Mouse (Mus musculus) R1 (cell line): Measurements from ENCODE around the gene Kcnk18.

Experiments
- DNase-seq: peaks from one replicate; pipeline ENCODE4 v3.0.0-alpha.2; 2018; ENCODE audit warnings: low read depth, low spot score

The Kcnk18 gene

DNA sequence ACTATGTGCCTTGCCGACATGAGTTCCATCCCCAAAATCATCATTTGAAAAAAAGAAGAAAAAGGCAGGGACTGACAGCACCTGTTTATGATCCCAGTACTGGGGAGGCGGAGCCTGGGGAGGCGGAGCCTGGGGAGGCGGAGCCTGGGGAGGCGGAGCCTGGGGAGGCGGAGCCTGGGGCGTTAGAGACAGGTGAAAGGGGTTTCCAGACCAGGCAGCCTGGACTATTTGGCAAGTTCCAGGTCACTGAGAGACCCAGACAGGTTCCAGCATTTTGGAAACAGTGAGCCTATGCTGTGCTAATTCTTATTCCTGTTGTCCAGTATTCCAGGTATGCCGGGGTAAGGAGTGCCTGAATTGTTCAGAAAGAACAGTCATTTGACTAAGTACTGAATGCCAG, at the start of gene Kcnk18:
Gene Kcnk18, plus strand, starts transcription at position 224 of the 400 bp plus-strand sequence.
- peak; percentile 31 for DNase-seq

DNA sequence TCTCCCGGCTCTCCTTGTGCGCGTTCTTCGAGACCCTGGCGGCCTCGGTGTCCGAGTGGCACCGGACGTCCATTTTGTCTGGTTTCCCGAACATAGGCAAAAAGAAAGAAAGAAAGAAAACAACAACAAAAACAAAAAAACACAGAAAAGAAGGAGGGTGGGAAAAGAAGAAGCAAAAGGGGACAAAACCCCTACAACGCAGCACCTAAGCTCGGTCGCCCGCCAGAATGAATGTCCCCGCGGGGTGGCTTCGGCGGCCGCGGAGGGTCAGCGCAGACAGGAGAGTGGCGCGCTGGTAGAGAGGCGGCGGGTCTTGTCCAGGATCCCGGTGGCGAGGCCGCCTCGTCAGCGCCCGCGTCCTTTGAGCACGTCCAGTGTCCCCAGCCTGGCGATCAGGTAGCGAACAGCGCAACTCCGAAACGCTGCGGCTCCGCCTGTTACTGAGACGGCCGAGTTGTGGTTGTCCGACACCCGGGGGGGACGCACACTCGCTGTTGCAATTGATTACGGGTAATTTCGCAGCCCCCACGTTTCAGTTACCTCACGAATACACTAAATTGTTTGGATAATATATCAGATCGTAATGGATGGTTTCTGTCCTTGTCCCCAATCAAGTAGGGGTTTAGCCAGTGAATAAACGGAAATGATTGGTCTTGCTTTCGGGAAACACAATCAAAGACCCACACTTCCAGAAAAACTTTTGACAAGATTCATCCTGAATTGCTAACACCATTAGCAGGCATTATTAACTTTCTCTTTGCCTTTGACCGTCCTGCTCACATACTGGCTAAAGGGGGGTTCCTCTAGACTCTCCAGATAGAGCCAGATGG, 48.9 kb upstream of the Kcnk18 start, which contains the start of gene Vax1:
Gene Vax1, minus strand, starts transcription at position 121 of the 830 bp plus-strand sequence.
- DNase-seq, result no peak

DNA sequence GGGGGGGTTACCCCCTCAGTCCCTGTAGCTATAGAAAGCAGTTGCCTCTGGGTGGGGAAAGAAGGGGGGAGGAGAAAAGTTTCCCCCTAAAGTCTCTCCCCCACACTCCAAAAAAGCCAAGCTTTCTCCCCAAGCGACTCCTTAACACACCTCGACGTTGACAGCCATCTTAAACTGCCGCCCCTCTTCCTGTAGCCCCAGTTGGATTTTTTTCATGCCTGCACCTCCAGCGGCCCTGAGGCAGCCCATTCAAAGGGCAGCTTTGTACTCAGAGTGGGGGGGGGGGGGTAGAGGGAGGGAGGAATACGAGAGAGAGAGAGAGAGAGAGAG, 48.3 kb upstream of the Kcnk18 start:
- no peak for DNase-seq

DNA sequence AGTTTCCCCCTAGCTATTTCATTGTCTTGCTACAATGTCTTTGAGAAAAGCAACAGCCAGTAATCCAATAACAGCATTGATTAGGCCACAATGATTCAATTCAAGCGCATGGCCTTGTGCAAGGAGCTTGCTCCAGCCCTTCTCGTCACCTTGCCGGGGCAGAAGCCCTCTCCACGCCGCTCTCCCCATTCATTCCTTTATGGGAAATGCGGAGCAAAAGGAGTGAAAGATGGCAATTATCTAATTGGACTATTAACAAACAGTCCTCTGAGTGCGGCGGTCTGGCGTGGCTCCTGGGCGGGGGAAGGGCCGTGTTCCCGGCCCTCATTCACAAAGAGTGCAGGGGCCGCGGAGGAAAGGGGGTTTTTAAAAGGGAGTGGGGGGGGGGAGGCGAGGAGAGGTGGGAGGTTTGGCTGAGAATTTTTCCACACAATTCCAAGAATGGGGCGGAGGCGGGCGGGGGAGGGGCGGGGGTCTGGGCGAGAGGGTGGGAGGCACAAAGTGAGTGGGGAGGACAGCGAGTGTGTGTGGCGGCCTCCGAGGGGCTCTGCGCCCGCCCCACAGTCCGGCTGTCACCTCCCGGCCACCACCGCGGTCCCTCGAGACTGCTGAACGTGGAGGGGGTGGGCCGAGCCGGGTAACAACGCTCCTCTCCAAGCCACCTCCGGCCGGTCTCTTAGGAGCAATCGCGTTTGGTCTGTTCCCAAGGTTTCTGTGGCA, 47.7 kb upstream of the Kcnk18 start:
- no peak for DNase-seq

DNA sequence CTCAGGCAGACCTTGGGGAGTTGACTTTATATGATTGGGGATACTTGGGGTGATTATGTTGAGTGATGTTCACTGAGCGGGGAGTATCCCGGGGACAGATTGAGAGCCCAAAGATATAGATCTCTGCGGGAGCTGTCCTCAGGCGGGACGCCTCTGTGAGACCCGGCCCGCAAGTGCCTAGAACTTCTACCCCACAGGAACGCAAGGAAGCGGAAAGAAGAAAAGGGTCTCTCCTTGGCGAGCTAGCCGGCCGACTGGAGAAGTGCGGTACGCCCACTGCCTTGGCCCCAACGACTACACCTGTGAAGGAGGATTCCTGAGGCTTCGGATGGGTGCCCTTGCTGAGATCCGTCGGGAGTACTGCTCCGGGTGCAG, 47.2 kb upstream of the Kcnk18 start:
- peak; percentile 54 for DNase-seq

DNA sequence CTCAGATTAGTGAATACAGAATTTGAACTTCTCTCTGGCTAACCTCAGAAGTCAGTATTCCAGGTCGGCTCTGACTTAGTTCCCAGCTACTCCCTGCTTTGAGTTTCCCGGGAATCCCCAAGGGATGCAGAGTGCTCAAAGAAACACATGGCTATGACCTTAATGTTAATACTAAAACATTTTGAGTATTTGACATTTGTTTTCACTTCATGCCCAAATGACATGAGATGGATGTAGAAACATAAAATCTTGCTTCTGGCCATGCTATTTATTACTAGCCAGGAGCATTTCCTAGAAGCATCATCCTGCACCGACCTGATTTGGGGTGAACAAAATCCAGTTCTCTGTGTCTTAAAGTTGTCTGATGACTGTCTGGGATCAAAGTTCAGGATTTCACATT, 46.2 kb upstream of the Kcnk18 start:
- DNase-seq, result no peak

DNA sequence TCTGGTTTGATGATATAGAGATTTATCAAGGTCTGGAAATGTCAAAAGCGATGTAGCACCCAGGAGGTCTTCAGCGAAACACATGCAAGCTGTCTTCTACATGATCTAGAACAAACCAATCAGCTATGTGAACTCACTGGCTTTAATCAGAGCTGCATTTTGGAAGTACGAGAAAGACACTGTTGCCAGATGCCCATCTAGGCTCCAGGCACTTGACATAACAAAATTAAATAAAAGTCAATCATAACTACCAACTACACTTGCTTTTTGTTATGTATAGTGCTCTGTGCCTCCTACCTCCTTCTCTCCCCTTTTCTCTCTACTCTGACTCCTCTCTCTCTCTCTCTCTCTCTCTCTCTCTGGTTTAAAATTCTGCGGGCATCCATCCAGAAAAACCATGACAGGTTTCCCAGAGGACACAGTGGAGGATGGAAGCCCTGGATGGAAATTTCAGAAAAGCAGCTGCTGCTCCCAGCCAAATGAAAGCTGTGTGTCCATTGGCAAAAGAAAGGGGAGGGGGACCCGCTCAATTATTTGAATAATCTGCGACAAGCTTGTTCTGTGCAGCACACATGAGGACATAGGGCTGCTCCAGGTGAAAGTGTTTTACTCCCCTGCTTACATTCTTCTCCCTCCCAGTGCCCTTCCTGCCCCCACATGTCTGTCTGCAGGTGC, 45.5 kb upstream of the Kcnk18 start:
- no peak for DNase-seq

DNA sequence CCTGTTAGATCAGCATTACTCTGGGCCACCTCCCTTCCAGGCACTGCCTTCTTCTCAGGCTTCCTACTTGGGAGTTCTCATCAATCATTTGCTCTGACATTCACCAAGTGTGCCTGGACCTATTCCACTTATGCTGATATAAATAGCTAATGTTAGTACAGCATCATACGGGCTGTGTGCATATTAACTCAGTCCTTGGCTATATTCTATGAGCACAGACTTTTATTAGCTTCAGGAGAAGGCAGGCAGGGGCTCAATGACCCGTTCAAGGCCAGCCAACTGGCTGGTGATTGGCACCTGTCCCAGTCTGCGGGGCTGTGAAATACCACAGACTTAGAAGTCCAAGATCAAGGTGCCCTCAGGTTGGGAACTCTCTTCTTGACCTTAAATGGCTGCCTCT, 35.0 kb upstream of the Kcnk18 start:
- DNase-seq, result no peak

DNA sequence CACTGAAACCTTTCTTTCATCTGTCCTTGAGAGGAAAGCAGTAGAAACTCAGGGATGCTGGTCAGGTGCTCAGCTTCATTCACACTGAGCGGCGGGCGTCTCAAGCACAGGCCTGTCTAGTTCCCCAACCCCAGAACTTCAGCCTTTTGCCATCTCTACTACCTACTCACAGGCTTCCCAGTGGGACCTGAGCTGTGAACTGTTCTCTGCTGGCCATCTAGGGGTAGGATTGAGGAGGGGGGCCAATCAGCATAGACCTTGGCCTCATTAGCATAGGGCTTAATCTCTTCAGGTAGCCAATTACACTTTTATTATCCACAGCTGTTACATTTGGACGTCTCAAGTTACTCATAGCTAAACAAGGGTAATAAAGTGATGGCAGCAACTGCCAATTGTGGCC, 30.0 kb upstream of the Kcnk18 start:
- no peak for DNase-seq

DNA sequence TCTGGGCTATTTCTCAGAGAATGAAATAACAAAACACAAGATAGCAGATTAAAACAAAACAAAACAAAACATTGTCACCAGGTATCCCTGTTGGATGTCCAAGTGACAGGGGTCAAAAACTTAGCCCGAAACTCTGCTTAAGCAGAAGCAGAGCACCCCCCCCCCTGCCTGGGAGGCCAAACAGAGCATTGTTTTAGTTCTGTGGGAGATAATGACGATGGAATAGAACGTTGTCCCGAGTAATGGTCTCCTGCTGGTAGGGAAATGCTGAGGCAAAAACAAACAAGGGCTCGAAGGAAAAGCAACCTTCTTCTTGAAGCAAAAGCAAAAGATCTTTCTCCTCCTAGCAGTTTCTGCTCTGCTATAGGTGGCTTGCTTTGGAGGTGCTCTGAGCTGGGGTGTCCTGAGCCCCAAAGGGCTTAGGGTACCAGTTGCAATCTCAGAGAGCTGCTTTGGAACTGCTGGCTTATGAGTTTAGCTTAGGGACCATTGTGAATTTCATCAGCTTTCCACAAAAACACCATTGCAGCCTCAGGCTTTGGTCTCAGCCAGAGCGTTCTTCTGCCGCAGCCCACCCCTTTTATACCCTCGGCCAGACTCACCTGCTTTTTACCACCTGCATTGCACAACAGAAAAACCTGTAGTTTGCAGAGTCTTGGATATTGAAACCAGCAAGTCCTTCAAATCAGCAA, 28.4 kb upstream of the Kcnk18 start:
- peak; percentile 22 for DNase-seq

DNA sequence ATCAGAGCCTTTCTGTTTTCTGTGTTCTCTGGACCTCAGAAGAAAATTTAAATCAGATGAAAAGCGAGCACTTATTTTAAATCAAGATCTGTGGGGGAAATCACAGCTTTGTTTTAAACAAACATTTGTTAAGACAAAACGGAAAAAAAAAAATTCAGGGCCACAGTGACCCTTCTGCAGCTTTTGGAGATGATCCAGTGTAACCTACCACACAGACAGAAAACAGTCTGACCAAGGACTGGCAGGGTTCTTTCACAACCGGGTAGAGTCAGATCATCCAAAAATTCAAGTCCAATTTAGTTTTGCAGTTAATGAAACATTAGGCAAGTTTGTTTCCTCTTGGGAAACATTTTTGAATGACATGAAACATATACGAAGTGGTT, 27.9 kb upstream of the Kcnk18 start:
- no peak for DNase-seq

DNA sequence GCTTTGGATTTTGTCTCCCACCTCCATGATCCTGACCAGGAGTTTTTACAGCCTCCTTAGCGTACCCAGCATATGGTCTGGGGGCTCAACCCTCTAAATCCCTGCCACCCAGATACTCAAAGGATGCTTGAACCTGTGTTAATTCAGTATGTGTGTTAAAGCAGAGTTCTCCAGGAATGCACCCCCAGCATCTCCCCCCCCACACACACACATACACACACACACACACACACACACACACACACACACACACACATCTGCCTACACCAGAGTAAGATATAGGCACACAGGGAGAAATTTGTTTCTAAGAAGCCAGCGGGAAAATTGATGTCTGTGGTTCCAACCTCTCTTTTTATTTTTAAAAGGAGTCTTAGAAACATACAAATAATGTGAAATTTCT, 26.5 kb upstream of the Kcnk18 start:
- DNase-seq, result no peak

DNA sequence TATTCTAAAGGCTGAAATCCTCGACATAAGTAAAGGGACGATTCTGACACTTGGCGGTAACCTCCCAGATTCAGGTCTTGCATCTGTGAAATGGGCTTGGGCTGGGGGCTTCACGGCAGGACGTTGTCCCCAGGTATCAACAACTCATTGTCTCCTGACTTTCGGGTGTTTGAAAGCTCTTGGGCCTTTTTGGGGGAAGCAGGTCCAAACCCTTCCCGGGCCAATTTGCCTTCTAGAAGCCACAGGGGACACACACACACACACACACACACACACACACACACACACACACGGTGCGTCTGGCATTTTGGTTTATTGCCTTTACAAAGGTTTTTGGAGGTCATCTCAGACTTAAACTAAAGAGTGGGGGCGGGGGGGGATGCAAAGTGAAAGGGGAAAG, 25.6 kb upstream of the Kcnk18 start:
- no peak for DNase-seq

DNA sequence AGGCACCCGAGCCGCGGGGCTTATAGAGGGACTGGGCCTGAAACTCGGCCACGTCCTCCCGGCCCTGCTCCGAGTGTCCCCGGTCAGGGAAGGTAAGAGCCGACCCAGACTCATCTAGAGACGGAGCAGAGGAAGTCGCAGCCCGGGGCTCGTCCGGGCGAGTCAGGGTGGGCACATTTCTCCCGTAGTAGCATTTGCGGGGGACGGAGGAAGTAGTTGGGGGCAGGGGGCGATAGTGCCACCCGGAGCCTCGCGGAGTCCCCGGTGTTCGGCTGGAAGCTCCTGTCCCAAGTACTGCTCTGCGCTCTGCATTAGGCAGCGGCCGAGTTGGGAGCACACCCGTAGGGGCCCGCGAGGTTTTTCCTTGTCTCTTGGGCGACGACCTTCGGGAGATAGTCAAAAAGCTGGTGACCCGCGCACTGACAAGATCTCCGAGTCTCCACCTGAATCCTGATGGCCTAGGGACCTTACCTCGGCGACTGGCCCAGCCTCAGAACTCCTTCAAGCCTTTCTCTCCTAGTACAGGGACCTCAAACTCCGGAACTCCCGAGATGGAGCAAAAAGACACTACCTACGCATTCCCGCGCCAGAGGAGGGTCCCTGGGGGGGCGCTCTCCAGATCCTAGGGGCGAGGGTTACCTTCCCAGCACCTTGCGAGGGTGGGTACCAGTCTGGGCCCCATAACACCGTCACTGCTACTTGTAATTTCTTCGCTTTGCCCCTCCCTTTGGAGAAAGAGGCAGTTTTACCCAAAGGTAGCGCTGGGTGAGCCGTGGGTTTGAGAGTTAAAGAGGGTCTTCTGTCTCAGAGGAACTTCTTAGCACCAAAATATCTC, 24.8 kb upstream of the Kcnk18 start:
- DNase-seq, result peak; percentile 33

DNA sequence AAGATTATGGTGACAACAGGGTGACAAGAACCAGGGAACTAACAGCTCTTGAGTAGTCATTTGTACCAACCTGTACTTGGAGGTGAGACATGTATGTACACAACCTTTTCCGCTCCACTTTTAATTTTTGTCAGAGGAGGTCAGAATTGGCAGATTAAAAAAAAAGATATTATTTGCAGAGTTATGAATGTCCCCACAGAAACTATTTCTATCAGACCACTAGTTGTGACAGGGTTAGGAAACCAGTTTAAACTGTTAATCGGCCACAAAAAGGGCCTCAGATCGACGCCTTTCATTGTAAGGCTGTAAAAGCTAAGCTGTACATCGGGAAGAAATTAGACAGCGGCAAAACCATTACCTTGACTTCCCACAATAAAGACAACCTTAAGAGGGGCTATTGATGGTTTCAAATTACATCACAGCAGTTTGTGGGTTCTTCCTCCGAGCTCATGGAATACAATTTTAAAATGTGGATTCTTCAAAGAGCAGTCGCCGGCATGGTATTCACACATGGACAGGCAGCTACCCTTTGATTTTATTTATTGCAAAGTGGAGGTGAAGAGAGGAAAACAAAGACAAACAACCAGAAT, 23.7 kb upstream of the Kcnk18 start:
- no peak for DNase-seq

DNA sequence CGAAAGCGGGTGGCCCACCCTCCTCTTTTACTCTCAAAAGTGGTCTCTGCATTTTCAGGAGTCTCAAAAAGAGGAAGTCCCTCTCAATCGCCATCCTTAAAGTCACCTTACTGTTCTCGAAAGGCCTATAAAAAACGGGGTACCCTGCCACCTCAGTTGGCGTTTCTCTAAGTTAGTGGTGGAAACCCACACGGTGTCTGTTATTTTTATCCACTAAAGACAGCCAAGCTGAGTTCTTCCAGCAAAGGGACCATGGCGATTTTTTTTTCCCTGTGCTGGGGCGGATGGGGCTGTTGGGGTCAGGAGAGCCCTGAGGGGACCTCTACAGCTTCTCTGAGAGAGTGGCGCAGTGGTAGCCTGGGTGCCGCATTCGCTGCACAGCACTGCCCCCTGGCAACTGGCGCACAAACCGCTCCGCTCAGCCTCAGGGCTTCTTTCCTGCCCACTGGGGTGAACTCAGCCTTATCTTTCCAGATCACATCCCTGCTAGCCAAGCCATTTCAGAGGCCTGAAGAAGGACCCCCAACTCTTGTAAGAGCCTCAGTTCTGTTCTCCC, 22.8 kb upstream of the Kcnk18 start:
- DNase-seq, result peak; percentile 37

DNA sequence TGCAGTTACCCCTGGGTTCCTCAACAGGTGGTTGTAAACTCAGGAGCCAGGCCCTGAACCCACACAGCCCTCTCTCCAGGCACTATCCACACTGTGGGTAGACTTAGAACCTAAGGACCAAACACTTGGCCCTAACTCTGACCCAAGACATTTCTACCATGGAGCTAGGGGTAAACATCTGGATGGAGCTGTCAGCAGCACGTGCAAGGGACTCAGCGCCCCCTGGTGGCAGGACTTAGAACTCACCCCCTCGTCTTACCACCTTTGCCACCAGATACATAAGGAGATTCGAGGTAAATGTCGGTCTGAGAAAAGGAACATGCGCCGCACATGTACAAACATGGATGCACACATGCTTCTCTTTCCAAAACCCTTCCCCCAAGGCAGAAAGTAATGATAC, 20.9 kb upstream of the Kcnk18 start:
- peak; percentile 66 for DNase-seq

DNA sequence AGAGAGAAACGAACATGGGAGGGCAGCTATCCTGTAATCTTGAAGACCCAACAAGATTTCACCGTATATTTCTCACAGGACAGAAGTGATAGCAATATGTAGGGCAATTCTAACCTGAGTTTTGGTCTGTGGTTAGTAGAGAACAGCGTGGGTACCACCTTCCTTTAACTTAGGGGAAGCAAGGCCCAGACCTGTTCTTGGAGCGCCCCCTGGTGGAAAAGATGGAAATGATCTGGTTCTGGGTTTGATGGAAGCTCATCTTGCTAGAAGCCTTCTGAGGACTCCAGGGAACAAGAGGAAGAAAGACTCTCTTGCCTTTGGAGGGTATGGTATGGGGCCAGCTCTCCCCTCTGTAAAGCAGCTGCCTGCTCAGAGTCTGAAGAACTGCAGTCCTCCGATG, 10.5 kb upstream of the Kcnk18 start:
- DNase-seq, result peak; percentile 76

DNA sequence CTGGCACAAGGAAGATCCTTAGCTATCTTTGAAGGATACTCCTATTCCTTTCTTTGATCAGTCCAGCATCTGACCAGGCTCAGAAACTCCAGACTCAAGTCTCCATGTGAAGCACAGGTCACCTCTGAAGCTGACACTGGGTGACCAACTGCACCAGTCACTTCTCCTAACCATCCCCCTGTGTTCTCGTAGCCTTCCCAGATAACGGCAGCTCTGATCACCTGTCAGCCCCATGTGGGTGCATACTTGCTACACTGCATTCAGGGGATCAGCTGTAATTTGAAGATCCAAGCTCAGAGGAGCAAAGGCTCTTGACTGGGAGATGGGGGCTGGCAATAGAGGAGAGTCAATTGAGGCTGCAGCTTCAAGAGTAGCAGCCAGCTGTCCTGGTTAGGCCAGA, 10.0 kb upstream of the Kcnk18 start:
- DNase-seq, result no peak

DNA sequence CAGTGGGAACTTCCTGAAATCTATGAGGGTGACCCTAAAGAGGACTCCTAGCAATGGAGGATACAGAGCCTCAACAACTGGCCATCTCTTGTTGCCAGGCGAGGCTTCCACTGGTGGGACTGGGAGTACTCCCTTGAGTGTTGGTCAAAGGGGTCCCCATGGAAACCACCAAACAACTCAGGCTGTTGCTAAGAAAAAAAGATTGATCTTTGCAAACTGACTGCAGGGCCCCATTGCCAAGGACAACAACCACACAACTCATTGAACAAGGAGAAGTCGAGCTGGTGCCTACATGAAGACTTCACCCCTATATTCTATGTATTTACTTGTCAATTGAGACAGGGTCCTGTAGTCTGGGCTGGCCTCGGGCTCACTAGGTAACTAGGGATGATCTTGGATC, 2.1 kb upstream of the Kcnk18 start:
- no peak for DNase-seq

DNA sequence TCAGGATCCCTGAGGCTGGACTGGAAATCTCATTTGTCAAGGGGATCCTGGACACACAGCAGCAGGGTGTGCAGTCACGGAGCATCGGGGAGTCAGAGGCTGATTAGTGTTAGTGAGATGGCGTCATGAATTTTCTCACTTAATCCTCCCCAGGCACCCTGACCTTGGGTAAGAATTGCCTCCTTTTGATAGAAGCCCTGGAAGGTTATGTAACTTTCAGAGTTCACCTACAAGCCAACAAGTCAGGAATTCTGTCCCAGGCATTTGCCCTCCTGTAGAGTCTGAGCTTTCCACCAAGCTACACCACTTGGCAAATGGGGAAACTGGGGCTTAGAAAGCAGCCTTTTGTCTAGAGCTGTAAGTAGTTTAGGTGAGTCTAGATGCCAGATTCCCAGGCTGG, 2.1 kb downstream of the Kcnk18 start:
- DNase-seq, result no peak
